Mouse (Mus musculus): Measurements from ENCODE around the gene Galntl6. TPM values are rescaled to one million over a fixed set of nuclear protein-coding genes. Genes with fewer than 3 reads are reported as not detected.
"Not testable (repeated sequence)": the region's sequence is repeated elsewhere in the genome, so short reads cannot be mapped to it uniquely, and the experiment has no call there.

Galntl6 gene
- polyA plus RNA-seq, 1 experiment: not detected

DNA sequence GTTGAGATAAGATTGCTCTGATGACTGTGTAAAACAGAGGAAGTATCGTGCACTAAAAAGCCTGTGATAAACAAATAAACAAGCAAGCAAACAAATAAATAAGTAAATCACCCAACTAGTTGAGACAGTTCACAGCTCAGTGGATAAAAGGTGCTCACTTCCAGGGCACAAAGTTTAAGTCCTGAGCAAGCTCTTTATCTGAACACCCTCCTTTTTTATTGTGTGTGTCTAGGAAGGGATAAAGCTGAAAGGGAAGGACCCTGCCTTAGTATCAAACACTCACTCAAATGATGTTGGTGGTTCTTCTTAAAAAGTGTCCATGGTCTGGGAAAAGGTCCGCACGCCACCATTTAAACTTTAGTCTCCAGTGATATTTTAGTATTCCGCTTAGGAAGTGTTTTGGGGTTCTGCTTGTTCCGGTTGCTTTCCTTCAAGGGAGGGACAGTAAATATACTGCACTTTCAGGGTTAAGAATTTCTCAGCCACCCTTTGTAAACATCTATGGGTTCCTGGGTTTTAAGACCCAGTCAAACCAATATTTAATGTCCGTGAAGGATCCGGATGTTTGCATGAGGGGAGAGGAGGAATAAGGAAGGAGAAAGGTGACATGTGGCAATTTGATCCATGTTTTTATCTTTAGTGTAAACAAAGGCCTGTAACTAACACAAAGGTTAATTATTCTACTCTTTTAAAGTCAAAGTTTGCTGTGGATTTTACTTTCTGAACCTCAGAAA is 1134.3 kb downstream of the Galntl6 start:
- no peak overlapping the region for H3K27ac ChIP-seq (replicated peaks; ENCODE audit: low read depth, low read length)
- no peak overlapping the region for H3K4me3 ChIP-seq (ENCODE audit: insufficient read depth, low read depth, low read length)
- no peaks in the 10 kb centered on the region for H3K4me1 ChIP-seq (ENCODE audit: control insufficient read depth, insufficient read depth, insufficient read length, low read length)

DNA sequence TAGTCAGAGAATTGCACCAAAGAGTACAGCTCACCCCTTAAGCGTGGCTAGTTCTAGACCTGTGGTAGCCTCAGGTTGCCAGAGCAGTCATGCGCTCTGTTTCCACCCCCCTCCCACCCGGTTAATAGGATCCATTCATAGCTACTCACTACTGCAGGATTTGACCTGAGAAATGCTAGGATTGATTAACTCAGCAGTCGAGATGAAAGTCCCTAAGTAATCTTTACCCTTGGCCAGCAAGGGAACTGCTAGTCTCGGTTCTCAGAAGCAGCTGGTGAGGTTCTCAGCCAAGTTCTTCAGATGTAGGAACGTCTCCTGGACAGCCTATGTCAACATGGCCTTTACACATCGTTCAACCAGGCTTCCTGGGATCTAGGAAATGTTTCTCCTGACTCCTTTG is 1135.7 kb downstream of the Galntl6 start:
- H3K27ac ChIP-seq (replicated peaks; ENCODE audit: low read depth, low read length): no peak overlapping the region
- no peaks in the 10 kb centered on the region for H3K4me1 ChIP-seq (ENCODE audit: control insufficient read depth, insufficient read depth, insufficient read length, low read length)
- no peak overlapping the region for H3K4me3 ChIP-seq (ENCODE audit: insufficient read depth, low read depth, low read length)

DNA sequence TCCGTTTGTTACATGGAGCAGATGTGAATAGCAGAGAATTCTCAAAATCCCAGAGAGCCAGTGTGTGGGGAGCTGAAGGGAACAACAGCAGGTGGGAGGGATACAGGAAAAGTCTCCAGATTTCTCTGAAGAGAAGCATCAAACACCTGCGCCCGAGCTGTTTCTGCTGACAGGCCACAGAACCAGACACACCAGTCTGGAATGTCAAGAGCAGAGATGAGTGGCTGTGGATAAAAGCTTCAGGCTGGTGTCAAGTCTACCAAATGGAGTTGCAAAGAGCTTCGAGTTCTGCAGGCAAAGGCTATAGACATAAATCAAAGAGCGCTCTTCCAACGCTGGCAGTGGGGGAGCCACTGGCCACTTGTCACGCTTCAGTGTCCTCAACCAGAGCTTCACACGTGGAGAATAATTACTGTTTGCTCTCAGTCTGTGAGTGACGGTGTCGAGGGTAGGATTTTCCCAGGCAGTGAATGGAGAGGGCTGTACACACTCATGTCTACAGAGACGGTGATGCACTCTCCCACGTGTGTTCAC is 1139.6 kb downstream of the Galntl6 start:
- H3K4me1 ChIP-seq (ENCODE audit: control insufficient read depth, insufficient read depth, insufficient read length, low read length): no peaks in the 10 kb centered on the region

DNA sequence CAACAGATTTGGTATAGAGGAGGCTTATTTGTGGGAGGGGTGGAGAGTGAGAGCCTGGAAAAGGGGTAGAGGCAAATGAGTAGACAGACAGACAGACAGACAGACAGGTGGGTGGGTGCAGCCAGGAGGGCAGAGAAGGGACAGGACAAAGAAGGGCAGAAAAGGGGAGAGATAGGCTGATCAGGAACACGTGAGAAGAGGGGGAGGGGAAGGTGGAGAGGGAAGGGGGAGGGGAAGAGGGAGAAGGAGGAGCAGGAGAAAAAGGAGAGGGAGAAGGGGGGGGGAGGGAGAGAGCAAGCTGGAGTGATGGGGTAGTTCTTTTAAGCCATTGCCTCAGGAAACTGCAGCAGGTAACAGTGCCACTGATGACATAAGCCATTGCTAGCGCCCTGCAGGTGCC is 1144.9 kb downstream of the Galntl6 start:
- no peak overlapping the region for H3K4me3 ChIP-seq (ENCODE audit: insufficient read depth, low read depth, low read length)
- H3K27ac ChIP-seq (replicated peaks; ENCODE audit: low read depth, low read length): no peak overlapping the region
- H3K4me1 ChIP-seq (ENCODE audit: control insufficient read depth, insufficient read depth, insufficient read length, low read length): no peaks in the 10 kb centered on the region

More for the DNA sequence above, 1139.6 kb downstream of the Galntl6 start:
- Histone ChIP-seq H3K4me3 (ENCODE audit: insufficient read depth, low read depth, low read length) (no peak overlapping the region), H3K27ac (replicated peaks; ENCODE audit: low read depth, low read length) (no peak overlapping the region)

DNA sequence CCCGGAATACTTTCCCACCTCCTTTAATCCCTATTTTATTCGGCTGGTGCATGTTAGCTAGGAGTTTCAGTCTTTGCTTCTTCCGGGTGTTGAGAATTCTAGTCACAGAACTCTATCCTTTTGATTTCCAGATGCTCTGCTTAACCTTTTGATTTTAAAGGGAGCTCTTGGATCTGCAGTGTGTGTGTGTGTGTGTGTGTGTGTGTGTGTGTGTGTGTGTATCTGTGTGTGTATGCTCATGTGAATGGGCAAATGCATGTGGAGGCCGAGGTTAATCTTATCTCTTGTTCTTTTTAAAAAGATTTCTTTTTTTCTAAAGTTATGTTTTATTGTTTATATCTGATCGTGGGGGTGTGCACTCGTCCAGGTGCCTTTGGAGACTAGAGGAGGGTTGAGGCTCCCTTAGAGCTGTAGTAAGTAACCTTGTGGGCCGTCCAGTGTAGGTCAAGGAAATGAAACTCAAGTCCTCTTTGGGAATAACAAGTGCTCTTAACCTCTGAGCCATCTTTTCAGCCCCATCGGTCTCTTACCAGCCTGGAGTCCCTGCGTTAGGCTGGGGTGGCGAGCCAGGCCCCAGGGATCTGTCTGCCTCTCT is 1145.9 kb downstream of the Galntl6 start:
- no peak overlapping the region for H3K4me3 ChIP-seq (ENCODE audit: insufficient read depth, low read depth, low read length)
- no peak overlapping the region for H3K27ac ChIP-seq (replicated peaks; ENCODE audit: low read depth, low read length)
- no peaks in the 10 kb centered on the region for H3K4me1 ChIP-seq (ENCODE audit: control insufficient read depth, insufficient read depth, insufficient read length, low read length)

DNA sequence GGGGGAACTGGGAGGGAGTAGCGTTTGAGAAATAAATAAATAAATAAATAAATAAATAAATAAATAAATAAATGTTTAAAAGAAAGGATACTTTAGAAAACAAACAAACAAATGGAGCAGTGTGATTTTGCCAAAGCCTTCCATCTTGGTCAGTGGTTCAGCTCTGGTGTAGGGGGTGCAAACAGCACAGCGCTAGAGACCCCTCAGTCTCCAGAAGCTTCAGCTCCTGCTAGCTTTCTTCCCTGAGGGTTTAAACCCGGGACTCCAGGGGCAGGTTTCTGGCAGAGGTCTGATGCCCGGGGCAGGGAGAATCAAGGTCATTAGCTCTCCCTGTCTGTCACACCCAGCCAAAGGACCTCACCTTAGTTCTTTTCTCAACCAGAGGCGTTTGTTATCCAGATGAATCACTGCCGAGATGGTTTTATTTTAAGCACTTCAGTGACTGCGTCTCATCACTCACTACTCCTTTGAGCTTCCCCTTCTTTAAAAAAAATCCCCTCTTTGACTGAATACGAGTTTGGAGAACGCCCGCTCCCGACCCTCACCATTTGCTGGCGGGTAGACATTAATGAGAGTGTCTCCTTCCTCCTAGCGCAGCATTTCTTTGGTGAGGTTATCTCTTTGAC is 1146.6 kb downstream of the Galntl6 start:
- Histone ChIP-seq H3K4me1 (ENCODE audit: control insufficient read depth, insufficient read depth, insufficient read length, low read length) (no peaks in the 10 kb centered on the region), H3K4me3 (ENCODE audit: insufficient read depth, low read depth, low read length) (no peak overlapping the region), H3K27ac (replicated peaks; ENCODE audit: low read depth, low read length) (no peak overlapping the region)

DNA sequence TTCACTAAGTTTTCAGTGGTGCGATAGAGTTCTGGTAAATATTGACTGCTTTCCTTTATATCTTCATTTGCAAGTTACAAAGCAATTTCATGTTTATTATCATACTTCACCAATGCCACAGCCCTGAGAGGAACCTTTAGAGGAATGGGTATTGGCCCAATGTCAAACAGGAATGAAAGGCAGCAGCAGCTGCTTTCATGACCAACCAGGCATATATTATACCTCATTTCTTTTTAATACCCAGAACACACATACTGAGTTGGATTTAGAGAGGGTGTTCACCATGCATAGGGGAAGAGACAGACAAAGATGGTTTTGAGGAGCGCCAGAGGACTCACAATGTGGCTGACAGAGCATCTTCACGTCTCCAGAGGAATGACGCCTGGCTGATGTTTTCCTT is 1147.2 kb downstream of the Galntl6 start:
- H3K4me3 ChIP-seq (ENCODE audit: insufficient read depth, low read depth, low read length): no peak overlapping the region
- no peaks in the 10 kb centered on the region for H3K4me1 ChIP-seq (ENCODE audit: control insufficient read depth, insufficient read depth, insufficient read length, low read length)

DNA sequence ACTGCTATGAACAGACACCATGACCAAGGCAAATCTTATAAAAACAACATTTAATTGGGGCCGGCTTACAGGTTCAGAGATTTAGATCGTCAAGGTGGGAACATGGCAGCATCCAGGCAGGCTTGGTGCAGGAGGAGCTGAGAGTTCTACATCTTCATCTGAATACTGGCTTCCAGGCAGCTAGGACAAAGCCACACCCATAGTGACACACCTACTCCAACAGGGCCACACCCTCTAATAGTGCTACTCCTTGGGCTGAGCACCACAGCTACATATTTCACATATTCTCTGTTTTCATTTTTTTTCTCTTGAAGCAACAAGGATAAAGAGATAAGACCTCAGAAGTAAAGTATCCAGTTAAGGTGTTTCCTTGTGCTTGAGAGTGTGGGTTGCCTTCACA is 1149.8 kb downstream of the Galntl6 start:
- not testable (repeated sequence) for H3K4me3 ChIP-seq (ENCODE audit: insufficient read depth, low read depth, low read length); H3K4me1 ChIP-seq (ENCODE audit: control insufficient read depth, insufficient read depth, insufficient read length, low read length); H3K27ac ChIP-seq (replicated peaks; ENCODE audit: low read depth, low read length)

More for the DNA sequence above, 1147.2 kb downstream of the Galntl6 start:
- H3K27ac ChIP-seq (replicated peaks; ENCODE audit: low read depth, low read length): no peak overlapping the region

DNA sequence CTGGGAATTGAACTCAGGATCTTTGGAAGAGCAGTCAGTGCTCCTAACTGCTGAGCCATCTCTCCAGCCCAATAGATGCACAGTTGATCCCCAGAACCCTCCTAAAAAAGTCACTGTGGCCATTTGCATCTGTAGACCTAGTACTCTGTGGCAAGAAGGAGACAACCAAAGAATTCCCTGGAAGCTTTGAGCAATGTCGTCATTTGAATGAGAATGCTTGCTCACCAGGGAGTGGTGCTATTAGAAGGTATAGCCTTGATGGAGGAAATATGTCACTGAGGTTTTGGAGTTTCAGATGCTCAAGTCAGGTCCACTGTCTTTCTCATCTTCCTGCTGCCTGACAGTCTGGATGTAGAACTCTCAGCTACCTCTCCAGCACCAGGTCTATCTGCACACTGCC is 1151.5 kb downstream of the Galntl6 start:
- Histone ChIP-seq H3K27ac (replicated peaks; ENCODE audit: low read depth, low read length) (no peak overlapping the region), H3K4me1 (ENCODE audit: control insufficient read depth, insufficient read depth, insufficient read length, low read length) (no peaks in the 10 kb centered on the region), H3K4me3 (ENCODE audit: insufficient read depth, low read depth, low read length) (no peak overlapping the region)

DNA sequence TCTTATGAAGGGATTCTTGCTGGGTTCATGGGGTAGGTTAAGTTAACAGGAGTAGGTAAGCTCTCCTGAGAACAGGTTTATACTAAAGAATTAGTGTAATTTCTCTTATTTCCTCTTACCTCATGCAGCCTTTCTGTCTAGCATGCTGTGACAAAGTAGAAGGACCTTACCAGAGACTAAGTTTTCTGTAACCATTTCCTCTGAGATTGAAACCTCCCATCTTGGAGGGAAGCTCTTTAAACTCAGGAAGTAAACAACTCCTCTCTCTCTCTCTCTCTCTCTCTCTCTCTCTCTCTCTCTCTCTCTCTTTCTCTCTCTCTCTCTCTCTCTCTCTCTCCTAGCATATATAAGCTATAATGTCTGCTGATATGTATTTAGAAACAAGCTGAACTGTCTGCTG is 1153.6 kb downstream of the Galntl6 start:
- Histone ChIP-seq H3K4me1 (ENCODE audit: control insufficient read depth, insufficient read depth, insufficient read length, low read length) (no peaks in the 10 kb centered on the region; the same call in 1 of the 2 replicates), H3K4me3 (ENCODE audit: insufficient read depth, low read depth, low read length) (no peak overlapping the region), H3K27ac (replicated peaks; ENCODE audit: low read depth, low read length) (no peak overlapping the region)

DNA sequence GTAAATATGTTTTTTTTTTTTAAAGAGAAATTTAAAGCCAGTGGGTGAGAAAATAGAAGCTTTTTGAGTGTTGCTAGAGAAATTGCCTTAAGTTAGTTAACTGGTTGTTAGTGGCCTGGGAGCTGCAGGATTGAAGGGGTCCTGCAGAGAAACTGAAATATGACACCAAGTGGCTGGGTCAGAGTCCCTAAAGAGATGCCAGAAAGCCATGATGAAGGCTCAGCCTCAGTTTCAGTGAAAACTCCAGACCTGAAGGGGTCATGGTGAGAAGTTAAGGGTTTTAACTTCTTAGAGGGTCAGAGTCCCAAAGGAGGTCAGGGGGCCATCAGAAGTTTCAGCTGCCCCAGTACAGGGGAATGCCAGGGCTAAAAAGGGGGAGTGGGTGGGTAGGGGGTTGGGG is 1155.0 kb downstream of the Galntl6 start:
- Histone ChIP-seq H3K4me1 (ENCODE audit: control insufficient read depth, insufficient read depth, insufficient read length, low read length) (no peaks in the 10 kb centered on the region; the same call in 1 of the 2 replicates), H3K27ac (replicated peaks; ENCODE audit: low read depth, low read length) (no peak overlapping the region), H3K4me3 (ENCODE audit: insufficient read depth, low read depth, low read length) (no peak overlapping the region)

DNA sequence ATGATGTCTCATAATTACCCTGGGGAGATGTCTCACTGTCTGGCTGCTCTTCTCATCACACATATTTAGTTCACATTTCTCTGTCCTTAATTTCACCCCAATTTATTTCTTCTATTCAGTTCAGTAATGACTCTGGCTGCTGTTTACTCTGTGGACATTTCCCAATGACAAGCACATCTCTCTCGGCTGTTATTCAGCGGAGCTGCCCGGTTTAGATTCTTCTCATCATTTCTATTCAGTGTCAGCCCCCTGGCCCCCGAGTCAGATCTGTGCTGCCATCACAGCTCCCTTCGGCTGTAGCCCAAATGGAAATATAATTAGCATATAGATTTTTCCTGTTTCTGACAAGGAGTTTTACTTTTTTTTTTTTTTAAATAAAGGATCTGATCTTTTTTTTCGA is 1158.4 kb downstream of the Galntl6 start:
- H3K27ac ChIP-seq (replicated peaks; ENCODE audit: low read depth, low read length): no peak overlapping the region
- H3K4me3 ChIP-seq (ENCODE audit: insufficient read depth, low read depth, low read length): no peak overlapping the region
- H3K4me1 ChIP-seq (ENCODE audit: control insufficient read depth, insufficient read depth, insufficient read length, low read length): no peaks in the 10 kb centered on the region; the same call in 1 of the 2 replicates

DNA sequence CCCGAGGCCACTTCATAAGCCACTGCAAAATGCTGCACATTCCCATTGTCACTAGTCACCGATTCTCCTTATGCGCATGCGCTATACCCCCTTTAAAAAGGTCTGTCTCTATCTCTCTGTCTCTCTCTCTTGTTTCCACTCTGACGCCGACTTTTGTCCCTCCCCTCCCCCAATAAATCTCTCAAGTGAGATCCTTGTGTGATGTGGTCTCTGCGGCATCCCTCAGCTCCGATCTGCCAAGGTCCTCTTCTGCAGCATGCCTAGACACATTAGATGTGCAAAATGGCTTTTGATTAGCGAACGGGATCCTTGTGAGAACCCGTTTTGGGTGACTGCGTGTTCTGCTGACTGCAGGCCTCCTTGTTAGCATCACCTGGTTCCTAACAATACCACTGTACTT is 1168.8 kb downstream of the Galntl6 start:
- H3K4me1 ChIP-seq (ENCODE audit: control insufficient read depth, insufficient read depth, insufficient read length, low read length): no peaks in the 10 kb centered on the region
- H3K27ac ChIP-seq (replicated peaks; ENCODE audit: low read depth, low read length): no peak overlapping the region
- no peak overlapping the region for H3K4me3 ChIP-seq (ENCODE audit: insufficient read depth, low read depth, low read length)

DNA sequence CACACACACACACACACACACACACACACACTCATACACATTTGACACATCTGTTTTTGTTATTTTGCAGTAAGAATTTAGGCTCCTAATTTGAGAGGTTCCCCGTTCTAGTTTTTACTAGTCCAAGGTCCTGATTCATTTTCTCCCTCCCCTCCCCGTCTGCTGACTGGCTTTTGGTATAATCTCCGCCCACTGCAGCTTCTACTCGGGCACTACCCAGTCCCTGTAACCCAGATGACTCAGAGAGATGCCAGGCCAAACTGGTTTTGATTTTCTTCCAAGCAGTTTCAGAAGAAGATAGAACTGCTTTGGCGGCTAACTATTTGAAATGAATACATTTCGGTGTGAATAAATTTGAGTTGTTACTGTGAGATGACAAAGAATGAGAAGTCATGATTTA is 1170.5 kb downstream of the Galntl6 start:
- Histone ChIP-seq H3K4me1 (ENCODE audit: control insufficient read depth, insufficient read depth, insufficient read length, low read length) (no peaks in the 10 kb centered on the region), H3K27ac (replicated peaks; ENCODE audit: low read depth, low read length) (no peak overlapping the region), H3K4me3 (ENCODE audit: insufficient read depth, low read depth, low read length) (no peak overlapping the region)

DNA sequence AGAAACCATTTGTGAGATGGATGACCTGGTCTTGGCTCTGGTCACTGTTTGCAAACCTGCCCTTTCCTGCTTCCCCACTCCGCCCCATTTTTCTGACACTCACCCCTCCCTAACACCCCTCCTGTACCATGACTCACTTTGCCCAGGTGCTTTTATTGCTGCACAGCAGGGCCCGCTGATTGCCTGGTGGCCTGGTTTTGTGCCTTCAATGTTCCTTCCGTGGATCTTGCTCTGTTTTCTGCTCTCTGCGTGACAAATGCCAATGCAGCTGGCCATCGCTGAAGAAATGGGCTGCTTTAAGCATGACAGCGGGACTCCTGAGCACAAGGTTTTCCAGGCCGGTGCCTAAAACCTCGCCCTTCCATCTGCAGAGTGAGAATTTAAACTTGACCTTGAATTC is 1171.1 kb downstream of the Galntl6 start:
- no peak overlapping the region for H3K4me3 ChIP-seq (ENCODE audit: insufficient read depth, low read depth, low read length)
- H3K4me1 ChIP-seq (ENCODE audit: control insufficient read depth, insufficient read depth, insufficient read length, low read length): no peaks in the 10 kb centered on the region
- H3K27ac ChIP-seq (replicated peaks; ENCODE audit: low read depth, low read length): no peak overlapping the region

Measured in brown adipose tissue, adult 24 weeks (tissue).